Mouse (Mus musculus): ENCODE measurements around the gene Gm48552. TPM values are rescaled to one million over a fixed set of nuclear protein-coding genes. Genes with fewer than 3 reads are reported as not detected.

Gene Gm48552
- total and polyA plus RNA-seq, 3 experiments, result 0.46 to 1.1 (median 0.98) TPM

- no peak for DNase-seq (ENCODE audit: extremely low read depth)
- Histone ChIP-seq H3K4me1 (ENCODE audit: control insufficient read depth in 1 of 2, insufficient read depth in 2 of 2) (peaks cover 33 to 54% of the 10 kb centered on the region in 2 experiments), H3K9ac (ENCODE audit: insufficient read depth, low read depth) (no peak overlapping the region), H3K27me3 (replicated peaks) (peaks cover 36% of the 10 kb centered on the region), H3K4me3 (replicated peaks in 1 of 3; ENCODE audit: low read depth in 2 of 3, low read length in 2 of 3, poor library complexity in 1 of 3) (no peak overlapping the region), H3K36me3 (replicated peaks in 1 of 2; ENCODE audit: control insufficient read depth in 1 of 2, insufficient read depth in 1 of 2, low read length in 1 of 2) (no peaks in the 10 kb centered on the region), H3K4me2 (ENCODE audit: insufficient read depth, low read depth, poor library complexity, severe bottlenecking) (no peak overlapping the region), H3K9me3 (replicated peaks; ENCODE audit: low read length) (no peaks in the 10 kb centered on the region), H3K27ac (ENCODE audit: insufficient read depth, low read depth) (no peak overlapping the region), H3K79me2 (replicated peaks; ENCODE audit: control insufficient read depth, extremely low read depth, insufficient read depth, poor library complexity, severe bottlenecking) (peaks cover 21% of the 10 kb centered on the region)
- TF ChIP-seq MAZ (IDR thresholded peaks at IDR 0.05; ENCODE audit: low read depth, low read length), result no peak
- TF ChIP-seq MXI1 (IDR thresholded peaks at IDR 0.05; ENCODE audit: low read depth, low read length), result no peak
- no peak for TF ChIP-seq SIN3A (IDR thresholded peaks at IDR 0.05; ENCODE audit: low read length)
- no peak for TF ChIP-seq ZC3H11A (IDR thresholded peaks at IDR 0.05; ENCODE audit: low read depth, low read length)
- no peak for TF ChIP-seq ZNF384 (IDR thresholded peaks at IDR 0.05; ENCODE audit: low read depth, low read length)
- no peak for TF ChIP-seq SMC3 (IDR thresholded peaks at IDR 0.05; ENCODE audit: low read depth, low read length)
- in situ Hi-C loops (cut with MboI; ENCODE audit: low pct_ligation_motif_present, low pct_unique_long_range_greater_than_20kb, low sequenced_read_pairs) (no loop called here), dilution Hi-C loops (cut with MboI; ENCODE audit: extremely low pct_ligation_motif_present, extremely low pct_unique_long_range_greater_than_20kb, low sequenced_read_pairs) (no loop called here)
Measured at GRCm38 (mm10) chr10:81427804-81428506, 39.1 kb downstream of the Gm48552 start.

- no peak for TF ChIP-seq KAT2A (IDR thresholded peaks at IDR 0.05; ENCODE audit: insufficient replicate concordance, low read length)
- TF ChIP-seq EP300 (IDR thresholded peaks at IDR 0.05; ENCODE audit: low read length), result no peak
- TF ChIP-seq PAX5 (IDR thresholded peaks at IDR 0.05; ENCODE audit: low read length), result no peak
- no peak for TF ChIP-seq SMC3 (IDR thresholded peaks at IDR 0.05; ENCODE audit: low read depth, low read length)
- no peak for TF ChIP-seq ELF1 (IDR thresholded peaks at IDR 0.05; ENCODE audit: low read depth, low read length)
- TF ChIP-seq NELFE (IDR thresholded peaks at IDR 0.05; ENCODE audit: low read depth, low read length), result no peak
- no peak for TF ChIP-seq MAZ (IDR thresholded peaks at IDR 0.05; ENCODE audit: low read depth, low read length)
- no peak for TF ChIP-seq ZKSCAN1 (IDR thresholded peaks at IDR 0.05; ENCODE audit: borderline replicate concordance, low read depth, low read length)
- TF ChIP-seq UBTF (IDR thresholded peaks at IDR 0.05; ENCODE audit: low read depth, low read length), result no peak
- no peak for TF ChIP-seq USF2 (conservative IDR thresholded peaks at IDR 0.05; ENCODE audit: low read depth, low read length)
- TF ChIP-seq MAX (IDR thresholded peaks at IDR 0.05; ENCODE audit: low read length), result no peak
- no peak for TF ChIP-seq MYC (IDR thresholded peaks at IDR 0.05; ENCODE audit: low read depth, low read length)
- TF ChIP-seq GABPA (IDR thresholded peaks at IDR 0.05; ENCODE audit: insufficient replicate concordance, low read depth, low read length), result no peak
- TF ChIP-seq NRF1 (IDR thresholded peaks at IDR 0.05; ENCODE audit: low read depth, low read length), result no peak
- no peak for TF ChIP-seq CTCF (conservative IDR thresholded peaks at IDR 0.05 in 1 of 2, IDR thresholded peaks at IDR 0.05 in 1 of 2; ENCODE audit: low read depth in 2 of 2, low read length in 2 of 2)
- TF ChIP-seq TCF12 (IDR thresholded peaks at IDR 0.05; ENCODE audit: low read depth, low read length), result no peak
- no peak for TF ChIP-seq RCOR1 (conservative IDR thresholded peaks at IDR 0.05; ENCODE audit: low read depth, low read length)
- DNase-seq (ENCODE audit: extremely low read depth), result no peak
- in situ Hi-C loops (cut with MboI; ENCODE audit: low pct_ligation_motif_present, low pct_unique_long_range_greater_than_20kb, low sequenced_read_pairs), result no loop called here
- no peak overlapping the region for H3K4me3 ChIP-seq (replicated peaks in 1 of 3; ENCODE audit: low read depth in 2 of 3, low read length in 2 of 3, poor library complexity in 1 of 3)
- peaks cover 36% of the 10 kb centered on the region for H3K27me3 ChIP-seq (replicated peaks)
- no peak overlapping the region for H3K27ac ChIP-seq (ENCODE audit: insufficient read depth, low read depth)
- no peaks in the 10 kb centered on the region for H3K9me3 ChIP-seq (replicated peaks; ENCODE audit: low read length)
- peaks cover 33 to 60% of the 10 kb centered on the region in 2 experiments for H3K4me1 ChIP-seq (ENCODE audit: control insufficient read depth in 1 of 2, insufficient read depth in 2 of 2)
- dilution Hi-C loops (cut with MboI; ENCODE audit: extremely low pct_ligation_motif_present, extremely low pct_unique_long_range_greater_than_20kb, low sequenced_read_pairs), result no loop called here
- peaks cover 21% of the 10 kb centered on the region for H3K79me2 ChIP-seq (replicated peaks; ENCODE audit: control insufficient read depth, extremely low read depth, insufficient read depth, poor library complexity, severe bottlenecking)
- no peak overlapping the region for H3K9ac ChIP-seq (ENCODE audit: insufficient read depth, low read depth)
- H3K4me2 ChIP-seq (ENCODE audit: insufficient read depth, low read depth, poor library complexity, severe bottlenecking), result no peak overlapping the region
- H3K36me3 ChIP-seq (replicated peaks in 1 of 2; ENCODE audit: control insufficient read depth in 1 of 2, insufficient read depth in 1 of 2, low read length in 1 of 2), result no peaks in the 10 kb centered on the region
Measured at GRCm38 (mm10) chr10:81428507-81428870, 39.7 kb downstream of the Gm48552 start.
